Mouse (Mus musculus) hematopoietic multipotent progenitor cell, adult 10-12 weeks (in vitro differentiated cells): Measurements from ENCODE around the gene Chtf18. TPM values are rescaled to one million over a fixed set of nuclear protein-coding genes. Genes with fewer than 3 reads are reported as not detected.

Experiments used
- polyA plus RNA-seq: library from polyadenylated mRNA; stranded (reverse); fragments of >175 nt; gene quantifications from 2 replicates; pipeline ENCODE4 v1.2.3, GENCODE M21; 2012; ENCODE audit warnings: low replicate concordance

Chtf18 gene
- polyA plus RNA-seq, result 13.6 and 24.2 TPM in 2 replicates

GRCm38 (mm10) chr17:25727265-25728008 lies at the start of gene Chtf18, which contains the start of gene Rpusd1:
TSS of gene Chtf18 (minus strand) at chr17:25727419.
TSS of gene Rpusd1 (plus strand) at chr17:25727670.

GRCm38 (mm10) chr17:25773549-25774120 lies 46.4 kb upstream of the Chtf18 start, which contains the start of gene Narfl:
TSS of gene Narfl (plus strand) at chr17:25773776.

DNA sequence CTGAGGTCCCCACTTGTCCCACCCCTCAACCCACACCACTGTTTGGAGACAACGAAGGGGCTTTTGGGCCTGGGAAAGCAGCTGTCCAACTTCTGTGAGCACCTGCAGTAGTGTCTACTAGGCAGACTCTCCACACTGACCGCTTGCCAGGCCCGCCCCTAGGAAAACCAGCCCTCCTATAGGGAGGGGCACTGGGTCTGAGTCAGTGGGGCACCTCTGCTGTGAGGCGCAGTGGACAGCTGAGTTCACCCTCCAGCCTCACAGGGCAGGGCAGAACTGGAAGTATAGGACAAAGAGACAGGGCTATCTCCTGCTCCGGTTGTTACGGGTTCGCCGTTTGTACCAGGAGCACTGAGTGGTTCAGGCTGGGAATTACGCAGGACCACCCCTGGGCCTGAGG lies 27.0 kb upstream of the Chtf18 start, which contains the start of gene Msln:
TSS of gene Msln (minus strand) at position 138 of the 400 bp plus-strand sequence.

DNA sequence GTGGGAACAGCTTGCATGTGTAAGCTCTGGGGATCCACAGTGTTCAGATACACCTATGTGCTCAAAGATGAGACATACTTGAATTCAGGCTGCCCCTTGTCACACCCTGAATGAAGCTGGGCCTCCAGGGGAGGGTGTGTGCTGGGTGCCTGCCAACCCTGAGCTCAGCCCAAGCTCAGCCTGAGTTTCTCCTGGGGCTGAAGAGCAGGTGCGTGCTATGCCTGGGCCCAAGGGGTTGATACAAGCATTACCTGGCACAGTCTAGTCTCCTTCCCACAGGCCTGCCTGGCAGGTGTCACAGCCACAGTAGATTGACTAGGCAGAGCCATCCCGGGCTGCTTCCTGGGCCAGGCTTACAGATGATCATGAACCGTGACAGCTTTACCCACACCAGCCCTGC lies 8.5 kb upstream of the Chtf18 start, which contains the start of gene Mslnl:
TSS of gene Mslnl (plus strand) at position 298 of the 400 bp plus-strand sequence.

GRCm38 (mm10) chr17:25716711-25717637 lies 10.2 kb downstream of the Chtf18 start, which contains the start of gene Gng13:
TSS of gene Gng13 (plus strand) at chr17:25717171.

Other genes starting within 250 kb of the Chtf18 start
- gene Sstr5, start 230.1 kb downstream of the Chtf18 start, polyA plus RNA-seq, result 0.12 TPM in 1 of 2 replicates, not detected in the other
- gene Sox8, start 156.7 kb downstream of the Chtf18 start, polyA plus RNA-seq, result 0.10 and 0.16 TPM in 2 replicates
- 18.7 and 20.7 TPM in 2 replicates for gene Lmf1, start 148.3 kb downstream of the Chtf18 start, polyA plus RNA-seq
- not detected in 2 replicates for gene Gng13, start 10.2 kb downstream of the Chtf18 start, polyA plus RNA-seq
- 26.6 and 48.2 TPM in 2 replicates for gene Rpusd1, start 251 bp upstream of the Chtf18 start, polyA plus RNA-seq
- not detected in 2 replicates for gene Mslnl, start 8.6 kb upstream of the Chtf18 start, polyA plus RNA-seq
- gene Msln, start 27.0 kb upstream of the Chtf18 start, polyA plus RNA-seq, result 0.06 TPM in 1 of 2 replicates, not detected in the other
- gene Narfl, start 46.4 kb upstream of the Chtf18 start, polyA plus RNA-seq, result 16.2 and 23.3 TPM in 2 replicates
- 34.3 and 35.1 TPM in 2 replicates for gene Haghl, start 58.3 kb upstream of the Chtf18 start, polyA plus RNA-seq
- gene Ccdc78, start 59.2 kb upstream of the Chtf18 start, polyA plus RNA-seq, result not detected in 2 replicates
- gene Fam173a, start 65.5 kb upstream of the Chtf18 start, polyA plus RNA-seq, result 23.5 and 44.0 TPM in 2 replicates
- not detected in 2 replicates for gene AC134908.4, start 68.2 kb upstream of the Chtf18 start, polyA plus RNA-seq
- gene Metrn, start 69.7 kb upstream of the Chtf18 start, polyA plus RNA-seq, result 51.5 and 71.8 TPM in 2 replicates
- 0.73 and 0.79 TPM in 2 replicates for gene Fbxl16, start 81.7 kb upstream of the Chtf18 start, polyA plus RNA-seq
- 3.5 and 10.2 TPM in 2 replicates for gene Wdr24, start 96.2 kb upstream of the Chtf18 start, polyA plus RNA-seq
- gene Jmjd8, start 101.4 kb upstream of the Chtf18 start, polyA plus RNA-seq, result 7.2 and 7.4 TPM in 2 replicates
- gene Stub1, start 106.0 kb upstream of the Chtf18 start, polyA plus RNA-seq, result 69.3 and 104 TPM in 2 replicates
- 2.5 and 3.8 TPM in 2 replicates for gene Rhbdl1, start 109.9 kb upstream of the Chtf18 start, polyA plus RNA-seq
- 10.5 and 16.1 TPM in 2 replicates for gene Gm20683, start 114.3 kb upstream of the Chtf18 start, polyA plus RNA-seq
- gene Rhot2, start 117.4 kb upstream of the Chtf18 start, polyA plus RNA-seq, result 159 and 168 TPM in 2 replicates
- gene Wdr90, start 134.1 kb upstream of the Chtf18 start, polyA plus RNA-seq, result 8.8 and 9.7 TPM in 2 replicates
- 23.1 and 35.5 TPM in 2 replicates for gene Mcrip2, start 141.3 kb upstream of the Chtf18 start, polyA plus RNA-seq
- 39.0 and 56.9 TPM in 2 replicates for gene Mettl26, start 147.7 kb upstream of the Chtf18 start, polyA plus RNA-seq
- gene Wfikkn1, start 153.4 kb upstream of the Chtf18 start, polyA plus RNA-seq, result 0.97 and 2.3 TPM in 2 replicates
- 16.9 and 27.8 TPM in 2 replicates for gene Rab40c, start 192.3 kb upstream of the Chtf18 start, polyA plus RNA-seq
- gene Pigq, start 217.5 kb upstream of the Chtf18 start, polyA plus RNA-seq, result 98.3 and 349 TPM in 2 replicates
- gene Nhlrc4, start 217.5 kb upstream of the Chtf18 start, polyA plus RNA-seq, result 5.3 TPM in 1 of 2 replicates, not detected in the other
- 0.05 TPM in 1 of 2 replicates, not detected in the other for gene A930017K11Rik, start 225.1 kb upstream of the Chtf18 start, polyA plus RNA-seq